Mouse (Mus musculus): ENCODE measurements around the gene Sec22b. TPM values are rescaled to one million over a fixed set of nuclear protein-coding genes. Genes with fewer than 3 reads are reported as not detected.

Sec22b gene
- total and polyA plus RNA-seq, 2 experiments = 26.3 to 35.3 TPM

DNA sequence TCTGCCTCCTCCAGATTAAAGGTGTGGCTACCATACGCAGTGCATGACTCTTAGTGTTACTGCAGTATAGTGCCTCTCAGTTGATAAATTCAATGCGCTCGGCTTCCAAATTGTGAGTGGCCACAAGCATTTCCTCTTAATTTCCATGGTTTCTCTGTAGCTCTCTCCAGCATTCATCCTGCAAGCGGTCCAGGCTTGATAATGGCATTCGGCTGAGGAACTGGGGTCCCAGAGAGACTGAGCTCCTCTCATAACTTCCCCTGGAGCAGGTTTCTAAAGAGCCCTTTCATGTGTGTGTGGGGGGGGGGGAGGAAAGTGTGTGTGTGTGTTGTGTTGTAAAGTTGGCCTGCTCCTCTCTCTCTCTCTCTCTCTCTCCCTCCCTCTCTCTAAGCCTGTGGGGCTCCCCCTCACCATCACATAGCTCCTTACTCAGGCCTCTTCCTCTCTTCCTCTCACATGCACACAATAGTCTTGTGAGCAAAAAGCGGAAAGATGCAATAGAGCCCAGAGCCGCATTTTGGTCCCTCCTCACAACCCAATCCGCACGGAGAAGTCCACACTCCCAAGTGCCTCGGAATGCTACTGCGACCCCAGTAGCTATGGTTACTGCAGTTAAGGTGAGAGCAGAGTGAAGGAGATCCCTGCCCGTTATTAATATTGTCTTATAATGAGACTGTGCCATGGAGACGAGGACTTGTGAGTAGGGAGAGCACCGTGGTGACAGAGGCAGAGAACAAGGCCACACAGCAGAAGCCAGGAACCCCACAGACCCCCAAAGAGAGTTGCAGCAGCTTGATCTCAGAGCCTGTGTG is 60.0 kb downstream of the Sec22b start:
- Histone ChIP-seq H3K4me1 (ENCODE audit: control insufficient read depth, insufficient read depth, low read length) (peaks cover 4% of the 10 kb centered on the region; the same call in 1 of the 2 replicates), H3K9ac (ENCODE audit: low read depth, low read length) (no peak overlapping the region), H3K4me3 (ENCODE audit: insufficient read depth, low read depth, low read length) (no peak overlapping the region), H3K79me2 (ENCODE audit: control insufficient read depth, insufficient read depth, low read length) (no peaks in the 10 kb centered on the region), H3K36me3 (ENCODE audit: control insufficient read depth, insufficient read depth, low read length) (no peaks in the 10 kb centered on the region), H3K27me3 (ENCODE audit: control insufficient read depth, insufficient read depth, low read length) (no peaks in the 10 kb centered on the region), H3K27ac (replicated peaks; ENCODE audit: insufficient read depth, low read depth, low read length) (no peak overlapping the region)
- TF ChIP-seq CTCF (IDR thresholded peaks at IDR 0.05; ENCODE audit: low read depth, low read length) = no peak
- no peak for TF ChIP-seq POLR2A (IDR thresholded peaks at IDR 0.05; ENCODE audit: extremely low read depth, insufficient read depth, low read length)
- 88% methylated on average over 14 of the region's 14 CpGs for WGBS
- DNase-seq (ENCODE audit: extremely low read depth, low read depth, low spot score) = no peak

DNA sequence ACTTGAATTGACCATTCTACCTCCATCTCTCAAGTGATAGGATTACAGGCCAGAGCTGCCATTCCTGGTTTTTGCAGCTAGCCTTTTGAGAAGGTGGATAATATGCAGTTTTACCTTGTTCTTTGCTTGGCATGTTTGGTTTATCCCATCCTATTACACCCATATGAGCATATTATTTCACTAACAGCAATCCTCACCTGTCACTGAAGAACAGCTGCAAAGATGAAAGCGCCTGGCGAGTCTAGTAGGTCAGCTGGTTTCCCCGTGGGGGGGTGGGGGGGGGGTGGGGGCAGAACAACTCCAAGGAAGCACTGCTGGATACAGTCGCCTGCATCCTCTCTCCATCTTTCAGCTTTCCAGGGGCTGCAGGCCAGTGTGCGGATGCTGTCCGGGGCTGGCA is 61.0 kb downstream of the Sec22b start:
- TF ChIP-seq POLR2A (IDR thresholded peaks at IDR 0.05; ENCODE audit: extremely low read depth, insufficient read depth, low read length) (no peak), CTCF (IDR thresholded peaks at IDR 0.05; ENCODE audit: low read depth, low read length) (no peak)
- Histone ChIP-seq H3K4me3 (ENCODE audit: insufficient read depth, low read depth, low read length) (no peak overlapping the region), H3K4me1 (ENCODE audit: control insufficient read depth, insufficient read depth, low read length) (peaks cover 4% of the 10 kb centered on the region; the same call in 1 of the 2 replicates), H3K27ac (replicated peaks; ENCODE audit: insufficient read depth, low read depth, low read length) (no peak overlapping the region), H3K27me3 (ENCODE audit: control insufficient read depth, insufficient read depth, low read length) (no peaks in the 10 kb centered on the region), H3K9ac (ENCODE audit: low read depth, low read length) (no peak overlapping the region), H3K79me2 (ENCODE audit: control insufficient read depth, insufficient read depth, low read length) (no peaks in the 10 kb centered on the region), H3K36me3 (ENCODE audit: control insufficient read depth, insufficient read depth, low read length) (no peaks in the 10 kb centered on the region)
- 77% methylated on average over 6 of the region's 6 CpGs for WGBS
- no peak for DNase-seq (ENCODE audit: extremely low read depth, low read depth, low spot score)

- no peaks in the 10 kb centered on the region for H3K27me3 ChIP-seq (ENCODE audit: control insufficient read depth, insufficient read depth, low read length)
- no peaks in the 10 kb centered on the region for H3K36me3 ChIP-seq (ENCODE audit: control insufficient read depth, insufficient read depth, low read length)
- H3K9ac ChIP-seq (ENCODE audit: low read depth, low read length) = no peak overlapping the region
- TF ChIP-seq POLR2A (IDR thresholded peaks at IDR 0.05; ENCODE audit: extremely low read depth, insufficient read depth, low read length) (no peak), CTCF (IDR thresholded peaks at IDR 0.05; ENCODE audit: low read depth, low read length) (no peak)
- H3K27ac ChIP-seq (replicated peaks; ENCODE audit: insufficient read depth, low read depth, low read length) = peak overlapping the region; percentile 1
- H3K79me2 ChIP-seq (ENCODE audit: control insufficient read depth, insufficient read depth, low read length) = no peaks in the 10 kb centered on the region
- H3K4me1 ChIP-seq (ENCODE audit: control insufficient read depth, insufficient read depth, low read length) = peaks cover 4% of the 10 kb centered on the region; the same call in 1 of the 2 replicates
- H3K4me3 ChIP-seq (ENCODE audit: insufficient read depth, low read depth, low read length) = no peak overlapping the region
- DNase-seq (ENCODE audit: extremely low read depth, low read depth, low spot score) = peak; percentile 96
- 11% methylated on average over 14 of the region's 14 CpGs for WGBS
Measured at GRCm38 (mm10) chr3:97964878-97965353, 63.9 kb downstream of the Sec22b start.

- 71% methylated on average over 2 of the region's 2 CpGs for WGBS
- Histone ChIP-seq H3K9ac (ENCODE audit: low read depth, low read length) (no peak overlapping the region), H3K27ac (replicated peaks; ENCODE audit: insufficient read depth, low read depth, low read length) (no peak overlapping the region), H3K36me3 (ENCODE audit: control insufficient read depth, insufficient read depth, low read length) (no peaks in the 10 kb centered on the region), H3K4me3 (ENCODE audit: insufficient read depth, low read depth, low read length) (no peak overlapping the region), H3K27me3 (ENCODE audit: control insufficient read depth, insufficient read depth, low read length) (no peaks in the 10 kb centered on the region), H3K79me2 (ENCODE audit: control insufficient read depth, insufficient read depth, low read length) (no peaks in the 10 kb centered on the region), H3K4me1 (ENCODE audit: control insufficient read depth, insufficient read depth, low read length) (peaks cover 4% of the 10 kb centered on the region; the same call in 1 of the 2 replicates)
- no peak for DNase-seq (ENCODE audit: extremely low read depth, low read depth, low spot score)
- TF ChIP-seq CTCF (IDR thresholded peaks at IDR 0.05; ENCODE audit: low read depth, low read length) (no peak), POLR2A (IDR thresholded peaks at IDR 0.05; ENCODE audit: extremely low read depth, insufficient read depth, low read length) (no peak)
Measured at GRCm38 (mm10) chr3:97967627-97968026, 66.6 kb downstream of the Sec22b start.

- DNase-seq (ENCODE audit: extremely low read depth, low read depth, low spot score) = no peak
- Histone ChIP-seq H3K4me1 (ENCODE audit: control insufficient read depth, insufficient read depth, low read length) (peaks cover 7% of the 10 kb centered on the region; the same call in 1 of the 2 replicates), H3K27ac (replicated peaks; ENCODE audit: insufficient read depth, low read depth, low read length) (no peak overlapping the region), H3K79me2 (ENCODE audit: control insufficient read depth, insufficient read depth, low read length) (no peaks in the 10 kb centered on the region), H3K9ac (ENCODE audit: low read depth, low read length) (no peak overlapping the region), H3K4me3 (ENCODE audit: insufficient read depth, low read depth, low read length) (no peak overlapping the region), H3K36me3 (ENCODE audit: control insufficient read depth, insufficient read depth, low read length) (no peaks in the 10 kb centered on the region), H3K27me3 (ENCODE audit: control insufficient read depth, insufficient read depth, low read length) (no peaks in the 10 kb centered on the region)
- WGBS = 91% methylated on average over 2 of the region's 2 CpGs
- no peak for TF ChIP-seq CTCF (IDR thresholded peaks at IDR 0.05; ENCODE audit: low read depth, low read length)
- TF ChIP-seq POLR2A (IDR thresholded peaks at IDR 0.05; ENCODE audit: extremely low read depth, insufficient read depth, low read length) = no peak
Measured at GRCm38 (mm10) chr3:97968191-97968590, 67.2 kb downstream of the Sec22b start.

DNA sequence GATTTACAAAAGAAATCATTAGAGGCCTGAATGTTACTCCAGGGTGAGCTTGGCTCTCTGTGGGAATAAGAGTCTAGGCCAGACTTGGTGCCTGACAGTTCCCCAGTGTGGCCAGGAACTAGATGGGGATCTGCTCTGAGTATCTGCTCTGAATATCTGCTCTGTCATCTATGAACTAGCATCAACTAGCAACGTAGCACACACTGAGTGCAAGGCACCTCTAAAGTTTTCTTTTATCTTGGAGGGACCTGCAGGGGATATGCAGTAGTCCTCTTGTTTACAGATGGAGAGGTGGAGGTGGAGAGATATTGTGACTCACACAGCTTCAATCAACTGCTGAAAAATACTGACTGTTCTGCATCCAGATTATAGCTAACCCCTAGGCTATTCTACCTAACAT is 68.0 kb downstream of the Sec22b start:
- no peaks in the 10 kb centered on the region for H3K27me3 ChIP-seq (ENCODE audit: control insufficient read depth, insufficient read depth, low read length)
- no peak overlapping the region for H3K9ac ChIP-seq (ENCODE audit: low read depth, low read length)
- H3K36me3 ChIP-seq (ENCODE audit: control insufficient read depth, insufficient read depth, low read length) = no peaks in the 10 kb centered on the region
- H3K79me2 ChIP-seq (ENCODE audit: control insufficient read depth, insufficient read depth, low read length) = no peaks in the 10 kb centered on the region
- no peak for DNase-seq (ENCODE audit: extremely low read depth, low read depth, low spot score)
- no peak for TF ChIP-seq CTCF (IDR thresholded peaks at IDR 0.05; ENCODE audit: low read depth, low read length)
- TF ChIP-seq POLR2A (IDR thresholded peaks at IDR 0.05; ENCODE audit: extremely low read depth, insufficient read depth, low read length) = no peak
- no peak overlapping the region for H3K27ac ChIP-seq (replicated peaks; ENCODE audit: insufficient read depth, low read depth, low read length)
- H3K4me3 ChIP-seq (ENCODE audit: insufficient read depth, low read depth, low read length) = no peak overlapping the region
- 90% methylated on average over 1 of the region's 1 CpGs for WGBS
- H3K4me1 ChIP-seq (ENCODE audit: control insufficient read depth, insufficient read depth, low read length) = peaks cover 7% of the 10 kb centered on the region; the same call in 1 of the 2 replicates

Data from liver, adult 2 months (tissue).